Mouse (Mus musculus) central nervous system, embryonic 18 days (tissue): ENCODE results near the gene Olfr206. TPM values are rescaled to one million over a fixed set of nuclear protein-coding genes. Genes with fewer than 3 reads are reported as not detected.

Source experiments
- polyA plus RNA-seq: library from polyadenylated mRNA; depleted of rRNA; stranded (reverse); fragments of >200 nt; gene quantifications from 2 replicates; pipeline ENCODE4 v1.2.3, GENCODE M21; 2012; rRNA removed

Olfr206 gene
- not detected in 2 replicates for polyA plus RNA-seq

DNA sequence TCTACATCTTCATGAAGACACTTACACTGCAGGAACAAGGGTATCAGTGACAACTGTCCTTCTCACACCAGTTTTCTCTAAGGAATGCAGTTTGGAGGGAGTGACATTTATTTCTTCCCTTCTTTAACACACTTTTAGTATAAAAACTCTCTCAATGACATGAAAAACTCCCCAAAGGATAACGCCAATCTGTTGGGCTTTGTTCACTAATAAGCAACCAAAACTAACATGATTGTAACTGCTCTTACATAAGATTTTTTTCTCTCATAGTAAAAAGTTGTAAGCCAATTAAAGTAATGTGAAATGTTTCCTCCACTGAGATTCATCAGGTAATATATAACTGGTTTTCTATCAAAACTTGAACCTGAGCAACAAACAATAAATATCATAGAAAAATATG is at the start of gene Olfr206:
TSS of gene Olfr206 (minus strand) at position 101 of the 400 bp plus-strand sequence.

DNA sequence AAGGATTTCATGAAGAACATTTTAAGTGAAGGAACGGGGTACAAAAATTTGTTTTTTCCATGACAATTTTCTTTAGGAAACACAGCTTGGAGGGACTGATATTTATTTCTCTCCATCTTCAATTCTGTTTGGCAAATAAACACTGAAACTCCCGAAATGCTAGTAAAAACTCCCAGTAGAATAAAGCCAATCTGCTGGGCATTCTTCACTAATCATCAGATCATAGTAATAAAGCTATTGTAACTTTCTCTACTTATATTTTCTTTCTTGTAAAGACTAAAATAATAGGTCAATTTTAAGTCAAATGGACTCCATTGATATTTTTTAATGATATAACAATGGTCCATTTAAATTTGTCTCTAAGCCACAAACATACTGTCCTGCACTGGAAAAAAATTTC is 14.8 kb upstream of the Olfr206 start, which contains the start of gene Olfr209:
TSS of gene Olfr209 (minus strand) at position 101 of the 400 bp plus-strand sequence.

DNA sequence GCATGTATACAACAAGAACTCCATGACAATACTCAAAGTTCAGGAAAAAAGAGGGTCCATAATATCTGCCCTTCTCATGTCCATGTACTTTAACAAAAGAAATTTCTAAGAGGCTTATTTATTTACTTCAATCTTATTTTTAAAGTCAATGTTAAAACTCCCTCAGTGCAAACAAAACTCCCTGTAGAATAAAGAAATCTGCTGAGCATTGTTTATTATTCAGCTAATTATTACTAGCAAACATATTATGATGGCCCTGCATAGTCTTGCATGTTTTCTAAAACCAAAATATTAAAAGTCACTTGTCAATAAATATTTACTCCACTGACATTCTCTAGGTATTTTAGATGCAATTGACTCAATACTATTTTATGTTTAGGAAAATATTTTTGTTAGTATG is 18.0 kb downstream of the Olfr206 start, which contains the start of gene Olfr205:
TSS of gene Olfr205 (minus strand) at position 101 of the 400 bp plus-strand sequence.

DNA sequence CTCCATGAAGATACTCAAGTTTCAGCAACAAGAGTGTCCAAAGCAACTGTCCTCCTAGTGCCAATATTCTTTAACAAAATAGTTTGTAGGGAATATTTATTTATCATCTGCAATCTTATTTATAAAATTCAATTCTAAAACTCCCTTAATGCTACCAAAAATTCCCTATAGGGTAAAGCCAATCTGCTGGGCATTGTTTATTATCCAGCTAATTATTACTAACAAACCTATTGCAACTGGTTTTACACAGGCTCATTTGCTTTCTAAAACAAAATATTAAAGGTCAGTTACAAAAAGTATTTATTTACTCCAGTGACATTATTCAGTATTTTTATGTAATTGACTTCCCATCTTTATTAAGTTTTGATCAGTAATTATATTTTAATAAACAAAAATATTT is 30.9 kb downstream of the Olfr206 start, which contains the start of gene Olfr204:
TSS of gene Olfr204 (minus strand) at position 101 of the 400 bp plus-strand sequence.

DNA sequence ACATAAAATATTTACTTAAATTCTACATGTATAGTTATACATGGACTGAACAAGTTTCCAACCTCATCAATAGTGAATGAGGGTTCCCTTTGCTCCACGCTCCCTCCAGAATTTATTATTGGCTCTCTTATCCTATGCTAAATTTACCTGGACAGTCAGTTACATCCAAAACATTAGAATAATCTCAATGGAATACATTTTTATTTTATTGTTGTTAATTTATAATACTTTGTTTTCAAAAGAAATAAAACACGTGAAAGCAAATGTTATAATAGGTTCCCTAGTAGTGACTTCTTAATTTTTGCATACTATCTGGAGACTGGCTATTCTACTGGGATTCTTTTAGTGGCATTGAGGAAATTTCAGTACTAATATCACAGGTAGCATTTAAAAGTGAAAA is 50.5 kb downstream of the Olfr206 start, which contains the start of gene Olfr203:
TSS of gene Olfr203 (plus strand) at position 301 of the 400 bp plus-strand sequence.

Other genes starting within 250 kb of the Olfr206 start
- gene Olfr193, start 237.4 kb downstream of the Olfr206 start, polyA plus RNA-seq = not detected in 2 replicates
- gene Olfr194, start 228.2 kb downstream of the Olfr206 start, polyA plus RNA-seq = not detected in 2 replicates
- gene Olfr195, start 202.2 kb downstream of the Olfr206 start, polyA plus RNA-seq = not detected in 2 replicates
- not detected in 2 replicates for gene Olfr196, start 178.8 kb downstream of the Olfr206 start, polyA plus RNA-seq
- gene Olfr198, start 145.7 kb downstream of the Olfr206 start, polyA plus RNA-seq = not detected in 2 replicates
- gene Olfr199, start 129.5 kb downstream of the Olfr206 start, polyA plus RNA-seq = not detected in 2 replicates
- gene Olfr201, start 76.6 kb downstream of the Olfr206 start, polyA plus RNA-seq = 0.01 TPM in 1 of 2 replicates, not detected in the other
- gene Olfr202, start 62.5 kb downstream of the Olfr206 start, polyA plus RNA-seq = not detected in 2 replicates
- not detected in 2 replicates for gene Olfr203, start 50.4 kb downstream of the Olfr206 start, polyA plus RNA-seq
- gene Olfr204, start 31.0 kb downstream of the Olfr206 start, polyA plus RNA-seq = not detected in 2 replicates
- gene Olfr205, start 18.1 kb downstream of the Olfr206 start, polyA plus RNA-seq = not detected in 2 replicates
- gene Olfr209, start 14.7 kb upstream of the Olfr206 start, polyA plus RNA-seq = not detected in 2 replicates
- gene Gabrr3, start 58.1 kb upstream of the Olfr206 start, polyA plus RNA-seq = 0.03 and 0.05 TPM in 2 replicates
- gene Riox2, start 122.5 kb upstream of the Olfr206 start, polyA plus RNA-seq = 8.6 and 9.3 TPM in 2 replicates